Mouse (Mus musculus): Measurements from ENCODE around the gene Cacna2d3.

Cacna2d3 gene

GRCm38 (mm10) chr14:29267233-29267874, 454.3 kb downstream of the Cacna2d3 start:
- peak; percentile 42 for DNase-seq (ENCODE audit: inconsistent ontology term)

DNA sequence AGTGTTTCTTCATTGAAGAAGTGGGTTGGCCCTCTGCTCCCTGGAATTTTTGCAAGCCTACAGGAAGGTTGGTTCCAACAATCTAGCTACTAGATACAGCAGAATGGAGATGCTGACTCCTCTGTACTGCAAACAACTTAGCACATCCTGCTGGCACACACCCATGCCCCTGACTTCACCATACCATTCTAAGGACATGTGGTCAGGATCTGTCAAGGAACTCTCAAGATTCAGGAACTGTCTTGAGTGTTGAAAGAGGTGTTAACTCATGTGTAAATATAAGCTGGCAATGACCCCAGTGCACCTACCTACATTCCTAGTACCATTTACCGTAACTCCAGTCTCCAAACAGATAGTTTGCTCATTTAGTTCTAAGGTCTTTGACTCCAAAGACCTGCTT, 461.0 kb downstream of the Cacna2d3 start:
- no peak for DNase-seq (ENCODE audit: inconsistent ontology term)

DNA sequence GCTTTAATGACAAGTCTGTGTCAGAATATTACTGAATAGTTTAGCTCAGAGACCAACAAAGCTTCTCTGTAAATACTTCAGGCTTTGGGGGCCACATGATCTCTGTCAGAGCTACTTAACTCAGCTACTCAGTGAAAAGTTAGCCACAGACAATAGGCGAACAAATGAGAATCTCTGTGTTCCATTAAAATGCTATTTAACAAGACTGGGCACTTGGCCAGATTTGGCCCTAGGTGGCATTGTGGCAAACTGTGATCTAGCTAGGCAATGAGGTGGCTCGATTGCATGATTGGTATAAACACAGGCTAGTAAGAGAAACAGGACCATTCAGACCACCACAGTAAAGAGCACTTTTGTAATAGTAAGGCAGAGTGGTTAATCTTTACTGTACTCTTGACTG, 478.1 kb downstream of the Cacna2d3 start:
- peak; percentile 81 for DNase-seq (ENCODE audit: inconsistent ontology term)

DNA sequence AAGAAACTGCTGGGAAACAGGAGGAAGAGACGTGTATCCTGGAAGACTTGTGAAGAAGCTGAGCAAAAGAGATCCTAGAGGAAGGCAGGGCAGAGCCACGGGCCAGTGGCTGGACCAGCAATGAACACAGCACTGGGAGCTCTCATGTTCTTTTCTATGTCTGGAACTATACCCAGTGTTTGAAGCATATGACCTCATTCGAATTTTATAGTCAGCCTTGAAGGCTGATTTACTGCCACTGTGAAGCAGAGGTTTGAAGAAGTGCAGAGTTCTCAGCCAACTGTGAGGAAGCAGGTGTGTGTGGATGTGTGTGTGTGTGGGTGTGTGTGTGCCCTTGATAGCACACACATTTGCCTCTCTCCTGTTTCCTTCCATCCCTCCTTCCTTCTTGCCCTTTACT, 483.2 kb downstream of the Cacna2d3 start:
- no peak for DNase-seq (ENCODE audit: inconsistent ontology term)

DNA sequence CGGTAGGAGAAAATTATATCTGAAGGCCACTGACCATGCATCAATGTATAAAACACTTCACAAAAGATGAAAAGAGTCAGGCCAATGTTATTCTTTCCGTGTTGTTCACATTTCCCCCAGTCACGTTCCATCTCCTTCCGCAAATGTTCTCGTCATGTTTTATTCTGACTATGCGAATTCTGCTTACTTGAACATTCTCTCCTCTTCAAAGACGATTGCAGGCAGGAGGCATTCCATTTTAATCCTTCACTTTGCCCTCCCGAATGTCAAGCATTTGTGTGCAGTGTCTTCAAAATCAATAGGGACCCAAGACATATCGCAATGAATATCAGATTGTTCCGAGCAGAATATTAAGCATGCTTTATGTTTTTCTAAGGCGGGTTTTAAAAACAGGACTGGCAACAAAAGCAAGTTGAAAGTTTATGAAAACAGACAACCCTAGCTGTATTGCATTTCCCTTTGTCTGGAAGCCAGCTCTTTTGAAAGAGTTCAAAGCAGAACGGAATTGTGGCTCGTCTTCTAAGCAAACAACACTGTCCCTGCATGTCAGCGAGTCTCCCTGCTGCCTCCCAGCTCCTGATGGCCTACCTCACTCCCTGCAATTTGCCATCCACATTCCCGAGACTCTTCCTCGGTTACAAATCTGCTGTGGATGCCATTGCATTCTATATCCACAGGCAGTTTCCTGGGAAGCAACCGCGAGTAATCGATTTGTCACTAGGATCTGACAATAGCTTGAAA, 492.5 kb downstream of the Cacna2d3 start:
- DNase-seq (ENCODE audit: inconsistent ontology term) = peak; percentile 55

- peak; percentile 54 for DNase-seq (ENCODE audit: inconsistent ontology term)
These were observed 493.2 kb downstream of the Cacna2d3 start for GRCm38 (mm10) chr14:29228471-29228870.

- DNase-seq (ENCODE audit: inconsistent ontology term) = no peak
These were observed 493.7 kb downstream of the Cacna2d3 start for GRCm38 (mm10) chr14:29227959-29228358.

GRCm38 (mm10) chr14:29225754-29226365, 495.8 kb downstream of the Cacna2d3 start:
- no peak for DNase-seq (ENCODE audit: inconsistent ontology term)

DNA sequence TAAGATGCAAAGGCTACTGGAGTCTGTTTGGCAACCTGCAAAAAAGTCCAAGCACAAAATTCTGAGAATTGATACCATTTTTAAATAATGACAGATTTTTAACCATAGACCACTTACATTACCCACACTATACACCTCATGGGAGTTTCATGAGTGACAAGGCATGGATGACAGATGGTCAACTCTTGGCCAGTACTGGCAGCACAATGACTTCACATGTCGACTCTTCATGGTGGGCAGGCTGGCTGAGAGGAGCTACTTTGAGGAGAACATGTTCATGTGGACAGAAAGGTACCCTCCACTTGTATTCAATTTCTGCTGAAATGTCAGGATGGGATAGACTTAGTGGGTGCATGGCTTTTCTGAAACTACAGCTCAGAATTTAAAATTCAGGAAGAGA, 498.7 kb downstream of the Cacna2d3 start:
- no peak for DNase-seq (ENCODE audit: inconsistent ontology term)

- no peak for DNase-seq (ENCODE audit: inconsistent ontology term)
These were observed 499.3 kb downstream of the Cacna2d3 start for GRCm38 (mm10) chr14:29222191-29222882.

DNA sequence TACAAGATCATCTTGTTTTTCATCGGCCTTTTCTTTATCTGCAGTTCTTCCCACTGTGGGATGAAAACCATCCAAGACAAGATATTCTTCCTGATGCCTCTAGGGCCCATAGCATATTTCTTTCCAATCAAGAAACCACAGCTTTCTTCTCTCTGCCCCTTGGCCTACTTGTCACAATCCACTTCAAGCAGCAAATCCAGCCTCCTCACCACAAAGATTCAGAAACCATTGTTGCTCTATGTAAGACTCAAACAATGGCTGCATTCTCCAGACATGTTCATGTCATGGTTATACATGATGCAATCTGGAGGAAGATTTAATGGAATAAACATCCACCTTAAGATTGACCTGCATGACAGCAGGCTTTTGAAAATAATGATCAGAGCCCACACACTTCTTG, 505.6 kb downstream of the Cacna2d3 start:
- DNase-seq (ENCODE audit: inconsistent ontology term) = peak; percentile 29

DNA sequence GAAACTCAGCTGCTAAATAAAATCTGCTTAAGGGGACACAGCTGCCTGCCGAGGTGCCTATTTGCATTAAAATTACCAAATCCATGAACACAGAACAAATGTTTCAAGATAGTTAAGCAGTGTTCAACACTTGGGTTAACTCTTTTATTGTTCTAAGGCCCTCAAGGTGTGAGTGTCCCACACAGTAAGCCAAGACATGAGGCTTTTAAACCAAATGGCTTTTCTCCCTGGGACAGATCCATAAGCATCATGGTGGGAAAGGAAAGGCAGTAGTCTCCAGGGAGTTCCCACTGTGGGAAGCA, 516.7 kb downstream of the Cacna2d3 start:
- no peak for DNase-seq (ENCODE audit: inconsistent ontology term)

GRCm38 (mm10) chr14:29204236-29204966, 517.3 kb downstream of the Cacna2d3 start:
- no peak for DNase-seq (ENCODE audit: inconsistent ontology term)

DNA sequence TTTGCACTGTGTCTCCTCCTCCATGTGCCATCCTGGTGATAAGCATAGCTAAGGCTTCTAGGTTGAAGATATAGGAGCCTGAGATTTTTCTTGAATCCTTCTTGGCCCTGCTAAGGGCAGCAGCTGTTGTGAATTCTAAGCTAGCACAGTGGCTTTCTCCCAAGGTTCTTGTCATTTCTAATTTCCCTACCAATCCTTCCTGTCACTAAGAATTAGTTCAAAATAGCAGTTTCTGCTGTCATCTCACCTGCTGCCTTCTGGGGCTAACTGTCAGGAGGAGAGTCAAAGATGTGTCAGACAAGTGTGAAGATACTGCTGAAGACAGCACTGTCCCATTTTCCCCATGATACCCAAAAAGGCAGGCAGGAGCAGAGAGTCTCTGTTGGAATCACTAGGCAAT, 525.5 kb downstream of the Cacna2d3 start:
- DNase-seq (ENCODE audit: inconsistent ontology term) = no peak

- no peak for DNase-seq (ENCODE audit: inconsistent ontology term)
These were observed 530.2 kb downstream of the Cacna2d3 start for GRCm38 (mm10) chr14:29191426-29191825.

GRCm38 (mm10) chr14:29183730-29184129, 537.9 kb downstream of the Cacna2d3 start:
- DNase-seq (ENCODE audit: inconsistent ontology term) = no peak

GRCm38 (mm10) chr14:29179397-29179888, 542.2 kb downstream of the Cacna2d3 start:
- no peak for DNase-seq (ENCODE audit: inconsistent ontology term)

- peak; percentile 50 for DNase-seq (ENCODE audit: inconsistent ontology term)
These were observed 542.8 kb downstream of the Cacna2d3 start for GRCm38 (mm10) chr14:29178695-29179396.

- no peak for DNase-seq (ENCODE audit: inconsistent ontology term)
These were observed 546.9 kb downstream of the Cacna2d3 start for GRCm38 (mm10) chr14:29174762-29175161.

GRCm38 (mm10) chr14:29172207-29172606, 549.5 kb downstream of the Cacna2d3 start:
- no peak for DNase-seq (ENCODE audit: inconsistent ontology term)

DNA sequence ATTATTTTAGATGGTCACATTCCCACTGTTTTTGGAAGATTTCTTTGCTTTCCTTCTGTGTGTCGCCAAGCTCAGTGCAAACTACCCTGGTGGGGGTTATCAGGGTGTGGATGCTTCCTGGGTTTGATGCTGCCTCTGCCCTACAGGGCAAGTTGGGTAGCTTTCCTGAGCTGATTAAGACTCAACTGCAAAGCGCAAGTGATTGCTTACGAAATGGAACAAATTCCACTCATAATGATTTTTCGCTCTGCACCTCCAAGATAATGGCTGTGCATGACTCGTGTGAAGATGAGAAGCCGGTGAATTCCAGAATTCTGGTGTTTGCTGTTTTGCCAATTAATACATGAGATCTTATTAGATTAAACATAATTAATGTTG, 557.0 kb downstream of the Cacna2d3 start:
- DNase-seq (ENCODE audit: inconsistent ontology term) = peak; percentile 54
